Mouse (Mus musculus) G1E-ER4 (cell line): Measurements from ENCODE around the gene Enpep. TPM values are rescaled to one million over a fixed set of nuclear protein-coding genes. Genes with fewer than 3 reads are reported as not detected.

ENCODE experiments used
- GATA1 ChIP-seq: IDR thresholded peaks from one replicate; pipeline ENCODE4 v1.8.0; 2012; ENCODE audit warnings: low read length, inconsistent platforms
- polyA plus RNA-seq: library from polyadenylated mRNA; stranded (reverse); fragments of >175 nt; gene quantifications from 2 replicates; pipeline ENCODE4 v1.2.3, GENCODE M21; 2012

Gene Enpep
- polyA plus RNA-seq, 1 experiment, result not detected

DNA sequence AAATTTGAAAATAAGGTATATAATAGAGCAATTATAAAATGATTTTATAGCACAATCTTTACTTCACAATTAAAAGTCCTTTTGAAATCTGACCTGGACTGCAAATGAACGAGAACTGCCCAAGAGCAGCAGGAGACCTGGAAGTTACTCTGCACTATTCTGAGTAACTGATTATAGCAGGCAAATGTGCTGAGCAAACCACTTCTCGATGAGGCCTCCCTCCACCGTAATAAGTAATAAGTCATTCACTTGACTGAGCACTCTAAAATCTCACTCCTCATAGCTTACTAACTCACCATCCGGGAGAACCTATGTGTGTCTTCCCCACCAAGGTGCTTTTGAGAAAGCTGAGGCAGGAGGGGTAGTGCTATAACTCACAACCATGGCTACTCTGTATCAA, 4.5 kb downstream of the Enpep start:
- TF ChIP-seq GATA1, result no peak

DNA sequence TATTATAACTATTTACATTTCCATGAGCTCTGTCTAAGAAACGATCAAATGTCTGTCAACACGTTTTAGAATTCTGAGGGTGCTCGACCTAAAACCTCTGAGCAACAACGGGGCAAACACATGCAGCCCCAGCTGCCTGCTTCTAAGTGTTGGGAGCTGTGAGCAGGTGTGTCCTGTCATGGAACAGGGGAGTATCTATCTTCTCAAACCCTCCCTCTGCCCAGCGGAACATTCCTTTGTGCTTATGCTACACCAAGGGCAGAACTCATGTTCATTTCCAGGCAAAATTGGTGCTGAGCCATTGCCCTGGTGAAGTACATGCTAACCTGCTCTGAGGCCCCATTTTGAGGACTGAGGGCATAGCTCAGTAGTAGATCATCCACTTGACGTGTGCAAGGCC, 10.9 kb downstream of the Enpep start:
- no peak for TF ChIP-seq GATA1

DNA sequence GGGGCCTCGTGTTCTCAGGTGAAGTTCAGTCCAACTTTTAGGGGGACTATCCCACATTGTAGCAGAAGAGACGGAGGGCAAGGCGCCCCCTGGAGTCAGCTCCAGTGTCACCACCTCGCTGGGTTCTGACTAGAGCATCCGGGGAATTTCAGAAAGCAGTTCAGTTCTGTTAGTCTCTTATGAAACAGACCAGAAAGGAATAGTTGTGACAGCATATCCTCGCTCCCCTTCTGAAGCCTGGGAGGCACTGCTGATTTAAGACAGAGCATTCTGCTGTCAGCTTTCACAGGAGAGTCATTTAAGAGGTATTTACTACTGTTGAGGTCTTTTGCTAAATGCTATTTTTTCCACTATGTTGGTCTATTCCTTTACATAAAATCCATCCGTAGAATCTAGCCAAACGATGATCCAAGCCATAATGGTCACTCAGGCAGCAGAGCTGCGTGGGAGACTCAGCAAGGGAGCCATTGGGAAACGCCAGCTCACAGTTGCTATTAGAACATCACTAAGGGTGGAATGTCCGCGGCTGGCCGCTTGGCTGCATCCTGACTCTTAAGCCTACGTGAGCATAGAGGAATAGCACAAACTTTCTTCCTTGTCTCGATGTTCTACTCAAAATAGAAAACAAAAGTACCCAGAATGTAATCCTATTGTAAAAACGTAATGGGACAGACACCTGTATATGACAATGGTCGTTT, 15.3 kb downstream of the Enpep start:
- no peak for TF ChIP-seq GATA1

DNA sequence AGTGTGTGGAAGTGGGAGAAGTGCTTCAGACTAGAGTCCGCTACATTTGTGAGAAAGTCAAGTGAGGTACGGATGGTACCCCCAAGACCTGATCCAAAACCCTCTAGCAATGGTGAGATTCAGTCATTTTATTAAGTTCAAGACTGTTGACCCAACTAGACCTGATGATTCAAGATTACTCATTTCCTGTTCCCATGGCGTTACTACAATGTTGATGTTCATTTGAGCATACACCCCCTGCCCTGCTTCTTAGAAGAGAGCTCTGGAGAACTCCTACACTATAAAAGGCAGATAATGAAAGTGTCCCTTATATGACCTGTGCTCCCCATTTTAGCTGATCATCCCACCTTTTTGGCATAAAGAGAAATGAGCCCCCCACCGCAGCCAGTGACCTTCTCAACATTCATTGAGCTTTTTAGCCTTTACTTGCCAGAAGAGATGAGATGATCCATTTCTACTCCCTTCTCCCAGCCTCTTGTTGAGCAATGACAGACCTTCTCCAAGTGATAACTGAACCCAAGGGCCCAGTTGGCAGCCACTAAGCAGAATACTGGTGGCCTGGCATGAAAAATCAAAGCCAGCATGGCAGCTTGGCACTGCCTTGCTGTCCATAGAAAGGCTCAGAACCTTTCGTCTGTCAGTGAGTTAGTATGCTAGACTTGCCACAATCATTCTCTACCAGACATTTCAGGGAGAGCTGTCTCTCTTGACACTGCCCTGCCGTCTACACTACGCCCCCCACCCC, 18.7 kb downstream of the Enpep start:
- no peak for TF ChIP-seq GATA1

DNA sequence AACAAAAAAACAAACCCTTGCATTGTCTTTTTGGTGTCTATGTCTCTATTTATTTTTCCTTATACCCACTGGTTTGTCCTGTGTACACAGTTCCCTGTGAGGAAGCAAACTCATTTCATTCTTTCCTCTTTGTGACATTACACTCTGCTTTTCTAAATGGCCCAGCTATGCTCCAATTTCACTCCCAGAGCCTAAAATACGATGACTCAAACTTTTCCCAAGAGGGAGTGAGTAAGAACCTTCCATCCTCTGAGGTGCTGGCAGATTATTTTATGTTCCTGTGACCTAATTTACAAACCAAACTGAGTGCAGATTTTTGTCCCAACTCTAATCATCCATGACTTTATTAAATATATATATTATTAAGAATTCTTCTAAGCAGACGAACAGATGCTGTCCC, 19.3 kb downstream of the Enpep start:
- TF ChIP-seq GATA1, result no peak

DNA sequence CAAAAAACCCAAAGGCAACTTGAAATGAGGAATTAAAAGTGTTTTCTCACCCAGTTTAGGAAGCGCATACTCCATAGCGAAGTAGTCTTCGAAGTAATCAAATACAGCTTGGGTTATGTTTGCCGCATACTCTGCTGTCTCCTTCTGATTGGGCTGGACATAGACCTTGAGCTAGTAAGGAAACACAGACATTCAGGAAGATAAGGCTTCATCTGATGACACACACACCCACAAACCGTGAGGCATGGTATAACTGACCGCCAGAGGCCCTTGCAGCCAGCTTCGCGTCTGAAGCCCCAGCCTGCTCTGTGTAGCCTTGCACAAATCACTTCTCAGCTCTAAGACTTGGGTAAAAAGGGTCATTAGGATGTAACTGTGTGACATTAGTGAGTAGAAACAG, 20.0 kb downstream of the Enpep start:
- TF ChIP-seq GATA1, result no peak

DNA sequence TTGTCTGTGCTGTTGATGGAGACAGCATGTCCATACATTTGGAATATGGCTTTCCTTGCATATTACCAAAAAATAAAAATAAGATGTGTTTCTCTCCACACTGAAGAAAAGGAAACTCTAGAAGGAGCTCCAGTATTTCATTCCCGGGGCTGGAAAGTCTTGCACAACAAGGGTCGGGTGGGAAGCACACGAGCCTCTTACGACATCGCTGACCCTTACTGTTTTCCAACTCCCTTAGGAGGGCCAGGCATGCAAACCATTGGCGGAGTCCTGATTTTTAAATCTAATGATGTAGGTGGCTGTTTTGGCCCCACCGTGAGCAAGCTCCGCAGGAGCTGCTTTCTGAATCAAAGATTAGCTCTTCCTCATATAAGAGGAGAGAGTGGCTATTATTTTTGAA, 20.6 kb downstream of the Enpep start:
- TF ChIP-seq GATA1, result no peak

DNA sequence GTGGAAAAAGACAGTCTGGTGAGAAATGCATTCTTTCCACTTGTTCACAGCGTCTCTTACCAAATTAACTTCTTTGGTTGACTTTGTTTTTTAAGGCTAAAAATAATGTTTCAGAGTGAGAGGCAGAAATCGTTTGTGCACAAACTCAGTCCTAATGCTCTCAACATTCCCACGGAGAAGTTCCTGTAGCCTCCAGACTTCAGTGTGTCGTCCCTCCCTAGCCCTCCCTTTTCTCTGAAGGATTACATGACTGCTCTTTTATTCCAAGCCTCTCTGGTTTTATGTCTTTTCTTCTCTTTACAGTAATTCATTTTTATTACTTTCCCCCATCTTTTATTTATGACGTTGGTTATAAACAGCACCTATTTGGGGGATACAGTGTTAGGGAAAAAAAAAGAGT, 22.6 kb downstream of the Enpep start:
- no peak for TF ChIP-seq GATA1

DNA sequence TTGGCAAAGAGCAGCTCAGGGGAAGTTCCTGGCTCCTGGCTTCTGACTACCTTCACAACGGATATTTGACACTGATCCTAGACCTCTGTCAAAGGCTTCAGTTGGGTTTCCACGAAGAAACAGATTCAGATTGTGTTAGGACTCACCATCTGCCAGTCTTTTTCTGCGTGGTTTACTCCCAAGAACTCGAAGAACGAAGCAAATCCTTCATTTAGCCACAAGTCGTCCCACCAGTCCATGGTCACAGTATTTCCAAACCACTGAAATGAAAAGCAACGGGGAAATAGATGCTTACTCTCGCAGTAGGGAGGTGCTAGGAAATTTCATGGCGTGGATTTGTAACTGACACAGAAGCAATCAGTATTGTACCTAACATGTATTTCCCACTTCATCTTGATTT, 23.6 kb downstream of the Enpep start:
- no peak for TF ChIP-seq GATA1

DNA sequence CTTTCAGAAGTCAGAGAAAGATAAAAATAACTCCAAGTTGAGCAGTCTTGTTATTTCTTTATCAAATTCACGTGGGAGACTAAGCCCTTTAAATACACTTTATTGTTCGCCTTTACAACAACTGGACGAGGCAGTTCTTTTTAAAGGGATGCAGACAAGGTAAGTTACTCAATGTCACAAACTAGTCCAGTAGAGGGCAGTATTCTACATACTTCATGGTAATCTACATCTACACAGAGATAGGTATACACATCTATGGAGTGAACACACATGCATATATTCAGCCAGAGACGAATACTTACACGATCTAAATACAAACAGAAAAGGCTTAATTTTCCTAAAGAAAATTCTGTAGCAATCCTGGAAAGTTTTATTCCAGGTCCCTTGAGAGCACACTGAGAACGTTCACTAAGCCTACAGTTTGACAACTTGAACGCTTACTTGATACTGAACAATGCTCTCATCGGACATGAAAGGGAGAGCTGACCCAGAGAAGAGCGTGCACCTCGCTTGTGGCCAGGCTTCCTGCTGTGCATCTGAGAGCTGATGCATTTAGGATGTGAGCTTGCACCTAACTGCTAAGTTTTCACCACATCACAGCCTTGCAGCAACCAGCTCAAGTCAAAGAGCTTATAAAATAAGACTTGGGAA, 24.3 kb downstream of the Enpep start:
- TF ChIP-seq GATA1, result no peak

DNA sequence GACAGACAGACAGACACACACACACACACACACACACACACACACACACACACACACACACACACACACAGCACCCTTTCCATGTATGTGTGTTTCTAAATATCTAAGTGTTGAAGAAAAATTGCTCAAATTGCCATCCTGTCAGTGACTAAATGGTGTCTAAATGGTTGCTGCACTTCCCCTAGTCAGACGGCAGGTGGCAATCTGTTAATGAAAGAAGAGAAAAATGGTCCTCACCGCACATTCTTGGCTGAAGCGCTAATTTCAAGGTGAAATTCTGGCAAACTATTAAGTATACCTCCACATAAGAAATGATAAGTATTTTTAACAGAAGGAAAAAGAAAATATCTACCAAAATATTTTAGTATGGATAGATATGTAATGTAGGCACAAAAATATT, 28.6 kb downstream of the Enpep start:
- TF ChIP-seq GATA1, result no peak

DNA sequence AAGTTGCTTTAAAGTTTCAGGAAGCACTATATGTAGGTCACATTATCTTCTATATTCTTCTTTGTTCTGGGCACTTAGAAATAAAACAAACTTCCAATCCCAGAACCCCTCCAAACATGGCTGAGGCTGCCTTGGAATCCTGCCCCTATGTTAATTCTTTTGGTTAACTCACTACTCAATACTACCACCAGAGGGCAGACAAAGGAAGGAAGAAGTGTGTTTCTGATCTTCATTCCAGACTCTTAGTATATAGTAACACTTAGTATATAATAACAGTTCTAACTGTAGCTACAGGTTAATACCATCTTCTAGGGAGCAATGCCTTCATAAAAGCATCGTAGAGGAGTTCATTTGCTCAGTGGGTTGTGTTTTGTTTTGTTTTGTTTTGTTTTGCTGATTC, 32.6 kb downstream of the Enpep start:
- TF ChIP-seq GATA1, result no peak

DNA sequence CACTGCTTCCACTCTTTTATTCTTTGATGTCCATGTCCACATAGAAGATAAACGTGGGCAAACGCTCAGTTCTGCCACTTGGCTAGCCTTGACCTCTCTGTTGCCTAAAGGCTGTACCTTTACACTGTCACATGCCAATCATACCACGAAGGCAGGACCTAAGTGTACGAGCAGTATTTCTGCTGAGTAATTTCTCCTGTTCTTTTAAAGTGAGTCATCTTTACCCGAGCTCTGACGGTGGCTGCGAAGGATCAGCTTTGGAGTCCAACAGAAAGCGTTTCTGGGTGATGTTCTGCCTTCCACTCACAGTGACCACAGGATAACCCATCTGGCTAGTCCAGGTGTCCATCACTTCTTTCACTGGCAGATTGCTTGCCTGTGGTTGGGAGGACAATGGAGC, 33.9 kb downstream of the Enpep start:
- no peak for TF ChIP-seq GATA1

DNA sequence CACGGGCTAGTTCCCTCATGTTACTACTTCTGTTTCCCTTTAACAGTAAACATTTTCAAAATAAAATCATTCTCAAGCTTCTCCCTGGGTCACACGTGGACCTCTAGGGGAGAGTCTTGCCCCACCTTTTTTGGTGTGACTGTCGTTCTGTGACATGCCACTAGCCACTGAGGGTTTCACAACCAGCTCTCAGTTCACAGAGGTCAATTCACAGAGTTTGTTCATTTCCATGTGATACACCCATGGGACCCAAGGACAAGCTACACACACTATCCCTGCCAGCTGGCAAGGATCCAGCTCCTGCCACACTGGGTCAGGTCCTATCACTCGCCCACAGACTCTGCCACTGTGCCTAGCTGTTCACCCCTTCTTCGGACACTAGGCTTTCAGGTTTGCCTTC, 35.5 kb downstream of the Enpep start:
- no peak for TF ChIP-seq GATA1

DNA sequence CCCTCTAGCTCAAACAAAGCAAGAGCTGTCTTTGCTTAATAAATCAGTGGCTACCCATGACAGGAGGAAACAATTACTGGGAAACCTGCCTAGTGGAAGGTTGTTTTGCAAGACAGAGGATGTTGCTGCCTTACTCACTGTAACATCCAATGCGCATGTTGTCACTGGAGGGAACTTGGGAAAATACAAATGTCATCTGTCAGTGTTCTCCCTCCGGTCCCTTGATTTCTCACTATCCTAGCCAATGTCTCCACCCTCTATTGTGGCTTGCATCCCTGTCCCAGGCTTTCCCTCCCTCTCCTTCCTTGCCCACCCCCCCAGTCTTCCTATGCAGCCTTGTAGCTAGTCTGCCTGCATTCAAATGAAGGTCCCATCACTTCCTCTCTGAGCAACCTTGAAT, 36.6 kb downstream of the Enpep start:
- no peak for TF ChIP-seq GATA1

DNA sequence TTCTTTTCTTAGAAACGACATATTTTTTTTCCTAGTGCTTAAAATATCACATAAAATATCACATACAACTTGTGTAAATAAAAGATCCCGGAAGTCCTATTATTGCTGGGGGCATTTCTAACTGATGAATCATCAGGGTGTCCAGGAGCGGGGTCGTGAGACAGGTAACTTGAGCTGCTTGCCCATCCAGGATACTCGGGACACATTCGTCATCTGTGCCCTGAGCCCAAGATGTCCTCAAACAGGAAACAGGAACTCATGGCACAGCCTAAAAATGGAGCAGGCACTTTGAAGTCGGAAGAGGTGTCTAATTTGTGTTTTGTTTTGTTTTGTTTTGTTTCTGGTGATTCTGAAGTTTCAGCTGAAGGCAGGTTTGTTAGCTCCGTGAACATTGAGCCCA, 43.0 kb downstream of the Enpep start:
- TF ChIP-seq GATA1, result no peak

DNA sequence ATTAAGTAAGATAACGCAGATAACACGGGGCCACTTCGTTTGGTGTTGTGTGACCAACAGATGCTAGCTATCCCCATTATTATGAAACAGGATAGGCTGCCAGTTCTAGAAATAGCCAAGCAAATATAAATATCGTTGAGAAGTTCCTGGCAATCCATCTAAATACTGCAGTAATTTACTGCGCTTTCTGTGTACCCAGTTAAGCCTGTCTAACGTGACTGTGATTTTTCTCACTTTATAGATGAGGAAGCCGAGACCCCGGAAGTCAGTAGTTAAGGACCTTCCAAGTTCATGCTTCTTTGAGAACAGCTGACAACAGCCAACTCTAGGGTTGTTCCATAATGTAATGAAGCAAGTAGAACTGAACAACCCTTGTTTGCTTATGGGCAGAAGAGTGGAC, 45.4 kb downstream of the Enpep start:
- TF ChIP-seq GATA1, result no peak
